Mouse (Mus musculus) stomach, embryonic 16.5 days (tissue): ENCODE measurements around the gene Cnnm2. TPM values are rescaled to one million over a fixed set of nuclear protein-coding genes. Genes with fewer than 3 reads are reported as not detected.

Experiments used
- ATAC-seq: fragments of 200-750 bp; cut with Nextera tagmentation; 2 replicates; pipeline ENCODE4 v1.8.0; 2017; ENCODE audit warnings: moderate number of reproducible peaks, moderate TSS enrichment; ENCODE audit not compliant: insufficient read depth, low FRiP score
- H3K27ac ChIP-seq: fragments of 300-500 bp; sonication (generic); 2 replicates; pipeline ENCODE4 v1.5.1; 2014; ENCODE audit warnings: low read length
- H3K27me3 ChIP-seq: fragments of 300-500 bp; sonication (generic); 2 replicates; pipeline ENCODE4 v1.6.1; 2014; ENCODE audit warnings: low read length, control low read depth, mixed read lengths; ENCODE audit not compliant: control insufficient read depth, insufficient read depth
- H3K36me3 ChIP-seq: fragments of 300-500 bp; sonication (generic); 2 replicates; pipeline ENCODE4 v1.6.1; 2014; ENCODE audit warnings: low read length; ENCODE audit not compliant: control insufficient read depth, insufficient read depth
- H3K4me1 ChIP-seq: fragments of 300-500 bp; sonication (generic); 2 replicates; pipeline ENCODE4 v1.6.1; 2014; ENCODE audit warnings: low read length, control low read depth, mixed read lengths; ENCODE audit not compliant: control insufficient read depth, insufficient read depth
- H3K4me2 ChIP-seq: fragments of 300-500 bp; sonication (generic); 2 replicates; pipeline ENCODE4 v1.6.1; 2014; ENCODE audit warnings: low read depth, low read length, mixed read lengths
- H3K4me3 ChIP-seq: fragments of 300-500 bp; sonication (generic); replicated peaks from 2 replicates; pipeline ENCODE4 v1.5.1; 2014; ENCODE audit warnings: mild to moderate bottlenecking, low read length
- H3K9ac ChIP-seq: fragments of 300-500 bp; sonication (generic); 2 replicates; pipeline ENCODE4 v1.6.1; 2014; ENCODE audit warnings: low read length
- H3K9me3 ChIP-seq: fragments of 300-500 bp; sonication (generic); replicated peaks from 2 replicates; pipeline ENCODE4 v1.6.1; 2016; ENCODE audit warnings: low read length, control low read depth; ENCODE audit not compliant: control insufficient read depth
- WGBS: fragments of 180-500 bp; shearing (Covaris S2); extraction: QIAGEN DNeasy Blood & Tissue Kit; methylation state at CpG from one replicate; pipeline ENCODE4 v1.1.7; 2014; 5-methylcytosine and 5-hydroxymethylcytosine counted together
- polyA plus RNA-seq: library from polyadenylated mRNA; unstranded; fragments of >200 nt; fragmentation: Nextera tagmentation; extraction: Ambion mirVana; gene quantifications from 2 replicates; pipeline ENCODE4 v1.2.1, GENCODE M21; 2015

Cnnm2 gene
- polyA plus RNA-seq, 1 experiment from 2014 or later: 1.5 TPM

- Histone ChIP-seq H3K4me1 (peaks cover 12% of the 10 kb centered on the region), H3K27ac (no peak overlapping the region), H3K9ac (no peak overlapping the region), H3K36me3 (no peaks in the 10 kb centered on the region), H3K4me3 (peak overlapping the region; percentile 93), H3K9me3 (no peaks in the 10 kb centered on the region), H3K27me3 (0 out of 2 replicates have a peak, but pooled peaks cover 7% of the 10 kb centered on the region), H3K4me2 (peak overlapping the region; percentile 91)
- no peak for ATAC-seq
- WGBS: 36% methylated on average over 7 of the region's 7 CpGs
Measured at GRCm38 (mm10) chr19:46763356-46763755, 2.0 kb downstream of the Cnnm2 start.

GRCm38 (mm10) chr19:46763932-46764762, 2.8 kb downstream of the Cnnm2 start:
- ATAC-seq: no peak
- no peak overlapping the region for H3K4me3 ChIP-seq
- no peak overlapping the region for H3K9ac ChIP-seq
- H3K9me3 ChIP-seq: no peaks in the 10 kb centered on the region
- 72% methylated on average over 12 of the region's 12 CpGs for WGBS
- no peaks in the 10 kb centered on the region for H3K36me3 ChIP-seq
- H3K27ac ChIP-seq: no peak overlapping the region
- H3K4me2 ChIP-seq: peak overlapping the region; percentile 91
- H3K4me1 ChIP-seq: peaks cover 12% of the 10 kb centered on the region
- H3K27me3 ChIP-seq: 0 out of 2 replicates have a peak, but pooled peaks cover 7% of the 10 kb centered on the region

GRCm38 (mm10) chr19:46764763-46765117, 3.3 kb downstream of the Cnnm2 start:
- WGBS: 76% methylated on average over 9 of the region's 9 CpGs
- no peak overlapping the region for H3K9ac ChIP-seq
- no peaks in the 10 kb centered on the region for H3K36me3 ChIP-seq
- ATAC-seq: no peak
- 0 out of 2 replicates have a peak, but pooled peaks cover 7% of the 10 kb centered on the region for H3K27me3 ChIP-seq
- H3K4me2 ChIP-seq: no peak overlapping the region
- H3K27ac ChIP-seq: no peak overlapping the region
- no peaks in the 10 kb centered on the region for H3K9me3 ChIP-seq
- peaks cover 12% of the 10 kb centered on the region for H3K4me1 ChIP-seq
- H3K4me3 ChIP-seq: no peak overlapping the region

- H3K4me3 ChIP-seq: no peak overlapping the region
- H3K9me3 ChIP-seq: no peaks in the 10 kb centered on the region
- H3K4me1 ChIP-seq: peaks cover 12% of the 10 kb centered on the region
- no peaks in the 10 kb centered on the region for H3K36me3 ChIP-seq
- no peak overlapping the region for H3K27ac ChIP-seq
- no peak overlapping the region for H3K4me2 ChIP-seq
- no peak overlapping the region for H3K9ac ChIP-seq
- WGBS: 71% methylated on average over 5 of the region's 5 CpGs
- no peak for ATAC-seq
- H3K27me3 ChIP-seq: 0 out of 2 replicates have a peak, but pooled peaks cover 7% of the 10 kb centered on the region
Measured at GRCm38 (mm10) chr19:46766125-46766524, 4.7 kb downstream of the Cnnm2 start.

- Histone ChIP-seq H3K9ac (no peak overlapping the region), H3K27ac (no peak overlapping the region), H3K27me3 (no peaks in the 10 kb centered on the region), H3K4me1 (no peaks in the 10 kb centered on the region), H3K36me3 (no peaks in the 10 kb centered on the region), H3K4me2 (no peak overlapping the region), H3K4me3 (no peak overlapping the region), H3K9me3 (no peaks in the 10 kb centered on the region)
- WGBS: 85% methylated on average over 11 of the region's 11 CpGs
- ATAC-seq: no peak
Measured at GRCm38 (mm10) chr19:46769759-46770158, 8.4 kb downstream of the Cnnm2 start.

- no peak overlapping the region for H3K4me2 ChIP-seq
- WGBS: 82% methylated on average over 6 of the region's 6 CpGs
- ATAC-seq: no peak
- H3K27me3 ChIP-seq: no peaks in the 10 kb centered on the region
- no peak overlapping the region for H3K9ac ChIP-seq
- H3K9me3 ChIP-seq: no peaks in the 10 kb centered on the region
- no peaks in the 10 kb centered on the region for H3K36me3 ChIP-seq
- no peak overlapping the region for H3K27ac ChIP-seq
- no peak overlapping the region for H3K4me3 ChIP-seq
- no peaks in the 10 kb centered on the region for H3K4me1 ChIP-seq
Measured at GRCm38 (mm10) chr19:46771801-46772200, 10.4 kb downstream of the Cnnm2 start.

- Histone ChIP-seq H3K27ac (no peak overlapping the region), H3K4me3 (no peak overlapping the region), H3K9me3 (no peaks in the 10 kb centered on the region), H3K4me1 (no peaks in the 10 kb centered on the region), H3K36me3 (no peaks in the 10 kb centered on the region), H3K27me3 (no peaks in the 10 kb centered on the region), H3K4me2 (no peak overlapping the region), H3K9ac (no peak overlapping the region)
- WGBS: 60% methylated on average over 5 of the region's 5 CpGs
- no peak for ATAC-seq
Measured at GRCm38 (mm10) chr19:46776391-46776790, 15.0 kb downstream of the Cnnm2 start.

- 74% methylated on average over 3 of the region's 3 CpGs for WGBS
- H3K27me3 ChIP-seq: no peaks in the 10 kb centered on the region
- H3K9ac ChIP-seq: no peak overlapping the region
- no peaks in the 10 kb centered on the region for H3K36me3 ChIP-seq
- H3K9me3 ChIP-seq: no peaks in the 10 kb centered on the region
- no peak overlapping the region for H3K27ac ChIP-seq
- no peaks in the 10 kb centered on the region for H3K4me1 ChIP-seq
- ATAC-seq: no peak
- H3K4me3 ChIP-seq: no peak overlapping the region
- H3K4me2 ChIP-seq: no peak overlapping the region
Measured at GRCm38 (mm10) chr19:46776850-46777249, 15.5 kb downstream of the Cnnm2 start.

GRCm38 (mm10) chr19:46777928-46778680, 16.7 kb downstream of the Cnnm2 start:
- H3K4me3 ChIP-seq: no peak overlapping the region

More at GRCm38 (mm10) chr19:46777928-46778680, 16.7 kb downstream of the Cnnm2 start:
- no peak for ATAC-seq
- WGBS: 70% methylated on average over 12 of the region's 12 CpGs
- no peaks in the 10 kb centered on the region for H3K36me3 ChIP-seq
- no peak overlapping the region for H3K4me2 ChIP-seq
- H3K9ac ChIP-seq: no peak overlapping the region
- no peaks in the 10 kb centered on the region for H3K27me3 ChIP-seq
- H3K9me3 ChIP-seq: no peaks in the 10 kb centered on the region
- H3K27ac ChIP-seq: no peak overlapping the region
- no peaks in the 10 kb centered on the region for H3K4me1 ChIP-seq
